Mouse (Mus musculus): ENCODE measurements around the gene Syt15. TPM values are rescaled to one million over a fixed set of nuclear protein-coding genes. Genes with fewer than 3 reads are reported as not detected.

The Syt15 gene
- polyA plus RNA-seq (2021; fragmentation: Nextera tagmentation) = 0.29 and 0.34 TPM in 2 replicates
- long read RNA-seq, experiment 1 = 0 reads
- long read RNA-seq, experiment 2, partial matches to known transcripts = 0 of 1 reads
- long read RNA-seq, experiment 2, other reads (novel, unspliced or antisense) = 1 of 1 reads

DNA sequence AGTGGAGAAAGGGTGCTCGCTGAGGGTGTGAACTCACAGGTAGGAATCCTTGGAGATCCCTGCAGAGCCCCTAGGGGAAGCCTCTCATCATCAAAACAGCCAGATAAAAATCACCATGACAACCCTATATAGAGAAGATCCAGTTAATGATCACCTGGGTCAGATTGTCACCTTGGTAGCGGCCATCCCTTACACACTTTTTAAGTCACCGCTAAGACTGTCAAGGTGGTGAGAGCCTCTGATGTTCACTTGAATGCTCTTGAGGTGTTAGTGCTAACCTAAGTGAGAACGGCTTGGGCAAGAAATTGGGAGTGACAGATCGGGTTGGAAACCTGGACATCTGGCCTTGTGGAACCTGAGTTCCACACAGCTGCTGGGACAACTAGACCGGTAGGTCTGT, at the start of gene Syt15:
Gene Syt15, plus strand, starts transcription at position 301 of the 400 bp plus-strand sequence.

DNA sequence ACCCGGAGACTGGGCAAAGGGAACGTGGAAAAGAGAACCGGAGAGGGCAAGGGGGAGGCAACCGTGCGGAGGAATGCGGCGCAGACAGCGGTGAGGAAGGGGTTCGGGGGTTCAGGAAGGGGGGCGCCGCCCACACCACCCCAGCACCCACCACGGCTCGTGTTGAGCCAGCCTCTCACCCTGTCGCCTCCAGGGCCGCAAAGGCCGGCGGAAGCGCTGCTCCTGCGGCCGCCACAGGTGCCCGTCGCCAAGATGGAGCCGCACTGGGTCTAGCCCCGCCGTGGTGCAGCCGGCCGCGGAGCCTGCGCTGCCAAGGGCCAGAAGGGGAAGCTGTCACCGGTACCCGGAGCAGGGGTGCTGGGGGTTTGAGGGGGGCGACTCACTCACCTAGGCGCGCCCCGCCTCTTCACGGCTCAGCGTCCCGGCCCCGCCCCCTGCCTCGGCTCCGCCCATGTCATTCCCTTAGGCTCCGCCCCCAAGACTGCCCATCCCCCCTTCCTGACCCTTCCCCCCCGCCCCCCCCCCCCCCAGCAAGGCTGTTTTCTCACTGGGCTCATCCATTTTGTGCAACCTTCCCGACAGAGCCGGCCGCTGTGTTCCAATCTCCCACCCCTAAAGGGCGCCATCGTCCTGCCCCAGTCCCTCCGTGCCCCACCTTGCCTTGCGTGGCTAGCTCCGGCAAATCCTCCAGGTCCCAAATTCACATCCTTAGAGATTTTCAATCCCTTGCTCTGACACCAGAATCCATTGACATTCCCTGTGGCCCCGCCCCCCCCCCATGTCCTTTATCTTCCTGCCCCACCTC, 18.0 kb upstream of the Syt15 start, which contains the start of gene Gprin2:
Gene Gprin2, minus strand, starts transcription at position 423 of the 805 bp plus-strand sequence.

Other genes starting within 250 kb of the Syt15 start
- gene Zfp488, start 240.8 kb upstream of the Syt15 start, polyA plus RNA-seq (2021; fragmentation: Nextera tagmentation) = 1.2 and 1.7 TPM in 2 replicates
- not detected in 2 replicates for gene Gm30083, start 204.4 kb upstream of the Syt15 start, polyA plus RNA-seq (2021; fragmentation: Nextera tagmentation)
- gene Gm5460, start 202.8 kb upstream of the Syt15 start, polyA plus RNA-seq (2021; fragmentation: Nextera tagmentation) = not detected in 2 replicates
- not detected in 2 replicates for gene Antxrl, start 166.9 kb upstream of the Syt15 start, polyA plus RNA-seq (2021; fragmentation: Nextera tagmentation)
- 0.50 and 0.74 TPM in 2 replicates for gene Anxa8, start 133.6 kb upstream of the Syt15 start, polyA plus RNA-seq (2021; fragmentation: Nextera tagmentation)
- gene A630023A22Rik, start 116.8 kb upstream of the Syt15 start, polyA plus RNA-seq (2021; fragmentation: Nextera tagmentation) = not detected in 2 replicates
- gene Npy4r, start 67.1 kb upstream of the Syt15 start, polyA plus RNA-seq (2021; fragmentation: Nextera tagmentation) = 0.04 TPM in 1 of 2 replicates, not detected in the other
- gene Gprin2, start 17.9 kb upstream of the Syt15 start, polyA plus RNA-seq (2021; fragmentation: Nextera tagmentation) = 0.25 and 0.65 TPM in 2 replicates
- gene Shld2, start 90.9 kb downstream of the Syt15 start, polyA plus RNA-seq (2021; fragmentation: Nextera tagmentation) = 7.1 and 7.4 TPM in 2 replicates
- 68.8 and 88.9 TPM in 2 replicates for gene Glud1, start 91.1 kb downstream of the Syt15 start, polyA plus RNA-seq (2021; fragmentation: Nextera tagmentation)
- 0.48 TPM in 1 of 2 replicates, not detected in the other for gene Fam25c, start 135.8 kb downstream of the Syt15 start, polyA plus RNA-seq (2021; fragmentation: Nextera tagmentation)
- 12.5 and 15.7 TPM in 2 replicates for gene Sncg, start 155.2 kb downstream of the Syt15 start, polyA plus RNA-seq (2021; fragmentation: Nextera tagmentation)
- gene Mmrn2, start 155.9 kb downstream of the Syt15 start, polyA plus RNA-seq (2021; fragmentation: Nextera tagmentation) = 1.5 and 1.6 TPM in 2 replicates